11 mouse cellular contexts compared by ENCODE assay signal in the genomic region with DNA sequence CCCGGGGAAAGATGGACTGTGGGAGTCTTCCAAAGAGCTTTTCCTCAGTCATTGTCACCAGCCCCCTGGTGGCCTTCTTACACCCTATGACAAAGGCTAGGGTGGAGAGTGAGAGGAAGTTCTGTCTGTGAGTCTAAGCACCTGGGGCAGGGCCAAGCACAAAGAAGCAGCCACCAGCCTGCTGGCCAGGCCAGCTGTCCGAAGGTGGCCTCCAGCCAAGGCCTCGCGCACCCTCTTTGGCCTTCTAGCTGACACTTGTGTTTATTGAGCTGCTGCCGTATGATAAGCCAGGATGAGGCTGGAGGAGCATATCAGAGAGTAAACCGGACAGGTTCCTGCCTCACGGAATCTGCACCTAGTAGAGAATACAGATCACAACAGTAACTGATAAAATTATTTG.
DNase-seq lines count a peak whose midpoint lies in the region; ATAC-seq and TF ChIP-seq lines count a peak whose summit lies in the region.
"Had no signal": no experiment of that assay in that cellular context is flagged by ENCODE, and none has a peak within 500 bp of the region (broad histone marks: within the 10 kb centered on the region; RNA-seq: fewer than 3 reads in every experiment).

No protein-coding gene starts in this region.

- H3K4me3 ChIP-seq in liver, adult 2 months (ENCODE audit: insufficient read depth, low read depth, low read length) = no peak overlapping the region
- no peak overlapping the region for H3K4me3 ChIP-seq in liver, embryonic 12.5 days
- H3K4me3 ChIP-seq: heart, embryonic 13.5 days; liver, embryonic 15.5 days; myocyte had no signal

- no peaks in the 10 kb centered on the region for H3K27me3 ChIP-seq in liver, adult 2 months (ENCODE audit: control insufficient read depth, insufficient read depth, low read length)
- H3K27me3 ChIP-seq in liver, embryonic 12.5 days (replicated peaks) = no peaks in the 10 kb centered on the region
- H3K27me3 ChIP-seq: heart, embryonic 13.5 days; liver, embryonic 15.5 days had no signal

- no peak for TF ChIP-seq POLR2A in liver, adult 2 months (IDR thresholded peaks at IDR 0.05; ENCODE audit: extremely low read depth, insufficient read depth, low read length)

- no peak for ATAC-seq in liver, embryonic 12.5 days

- no peak overlapping the region for H3K27ac ChIP-seq in liver, adult 2 months (replicated peaks; ENCODE audit: insufficient read depth, low read depth, low read length)
- no peak overlapping the region for H3K27ac ChIP-seq in liver, embryonic 12.5 days
- H3K27ac ChIP-seq: heart, embryonic 13.5 days; liver, embryonic 15.5 days had no signal

- 21% methylated on average over 7 of the region's 7 CpGs for WGBS in liver, adult 2 months
- 66% methylated on average over 7 of the region's 7 CpGs for WGBS in liver, embryonic 12.5 days (ENCODE audit: insufficient replicate concordance)

- H3K4me1 ChIP-seq in liver, adult 2 months (ENCODE audit: control insufficient read depth, insufficient read depth, low read length) = no peaks in the 10 kb centered on the region
- no peaks in the 10 kb centered on the region for H3K4me1 ChIP-seq in liver, embryonic 12.5 days
- H3K4me1 ChIP-seq: liver, embryonic 15.5 days had no signal

- no peaks in the 10 kb centered on the region for H3K9me3 ChIP-seq in liver, embryonic 12.5 days (replicated peaks)
- H3K9me3 ChIP-seq: liver, embryonic 15.5 days had no signal

- no peak overlapping the region for H3K9ac ChIP-seq in liver, adult 2 months (ENCODE audit: low read depth, low read length)
- no peak overlapping the region for H3K9ac ChIP-seq in liver, embryonic 12.5 days
- H3K9ac ChIP-seq: heart, embryonic 13.5 days; liver, embryonic 15.5 days had no signal

- DNase-seq in liver, adult 2 months (ENCODE audit: extremely low read depth, low read depth, low spot score) = peak; percentile 3
- DNase-seq in brain, adult 2 months (ENCODE audit: low read depth, low spot score) = peak; percentile 85
- peak; percentile 84 for DNase-seq in gastrocnemius, postnatal 14 days
- DNase-seq in skeletal muscle tissue, adult 2 months (ENCODE audit: low read depth, low spot score) = peak; percentile 88
- no peak for DNase-seq in right cerebral cortex, postnatal 4 days
- DNase-seq in layer of hippocampus, adult 18-20 months (ENCODE audit: low spot score in 2 of 2) = no peak
- DNase-seq in right cerebral cortex, adult 18-20 months = no peak

- H3K79me2 ChIP-seq in liver, adult 2 months (ENCODE audit: control insufficient read depth, insufficient read depth, low read length) = no peaks in the 10 kb centered on the region

- H3K36me3 ChIP-seq in liver, adult 2 months (ENCODE audit: control insufficient read depth, insufficient read depth, low read length) = no peaks in the 10 kb centered on the region
- no peaks in the 10 kb centered on the region for H3K36me3 ChIP-seq in liver, embryonic 12.5 days
- H3K36me3 ChIP-seq: heart, embryonic 13.5 days; liver, embryonic 15.5 days had no signal

- intact Hi-C loops in gastrocnemius, postnatal 14 days (cut with DNase I; ENCODE audit: low total_unique reads) = no loop called here

- no peak overlapping the region for H3K4me2 ChIP-seq in liver, embryonic 12.5 days
- H3K4me2 ChIP-seq: heart, embryonic 13.5 days; liver, embryonic 15.5 days had no signal

- no peak for TF ChIP-seq CTCF in liver, adult 2 months (IDR thresholded peaks at IDR 0.05; ENCODE audit: low read depth, low read length)

Comparison
In these comparisons a context has a peak if more than half of its experiments do, and no peak if none do; other contexts are left out.
1. DNase-seq: peak in liver, adult 2 months (single experiment), brain, adult 2 months (single experiment), gastrocnemius, postnatal 14 days (single experiment) and skeletal muscle tissue, adult 2 months (single experiment); none in right cerebral cortex, postnatal 4 days (single experiment), layer of hippocampus, adult 18-20 months (0 of 2) and right cerebral cortex, adult 18-20 months (single experiment).